Mouse (Mus musculus): ENCODE data around the gene Gars. TPM values are rescaled to one million over a fixed set of nuclear protein-coding genes. Genes with fewer than 3 reads are reported as not detected.

The Gars gene
- total and polyA plus RNA-seq, 3 experiments, result 130 to 160 (median 147) TPM

- Histone ChIP-seq H3K4me1 (ENCODE audit: insufficient read depth, low read depth, low read length) (no peaks in the 10 kb centered on the region), H3K36me3 (replicated peaks) (no peaks in the 10 kb centered on the region), H3K27me3 (ENCODE audit: insufficient read depth, low read length) (peaks cover 15% of the 10 kb centered on the region), H3K4me3 (ENCODE audit: low read depth, low read length) (no peak overlapping the region), H3K9me3 (replicated peaks) (no peaks in the 10 kb centered on the region)
- TF ChIP-seq POLR2AphosphoS5 (IDR thresholded peaks at IDR 0.05; ENCODE audit: insufficient replicate concordance, low read depth, low read length) (no peak), GATA1 (IDR thresholded peaks at IDR 0.05; ENCODE audit: borderline replicate concordance, low read length) (no peak), CTCF (IDR thresholded peaks at IDR 0.05; ENCODE audit: low read depth, low read length) (no peak), GATA2 (IDR thresholded peaks at IDR 0.05; ENCODE audit: borderline replicate concordance, low read depth, low read length) (no peak), TAL1 (conservative IDR thresholded peaks at IDR 0.05; ENCODE audit: low read depth, low read length) (no peak)
- ATAC-seq (ENCODE audit: extremely low read depth, insufficient number of reproducible peaks, low FRiP score, poor library complexity, severe bottlenecking), result no peak
- no peak for DNase-seq (ENCODE audit: low spot score)
These were observed 55.8 kb downstream of the Gars start for GRCm38 (mm10) chr6:55093431-55094146.

- H3K4me1 ChIP-seq (ENCODE audit: insufficient read depth, low read depth, low read length), result no peaks in the 10 kb centered on the region
- TF ChIP-seq GATA1 (IDR thresholded peaks at IDR 0.05; ENCODE audit: borderline replicate concordance, low read length) (no peak), GATA2 (IDR thresholded peaks at IDR 0.05; ENCODE audit: borderline replicate concordance, low read depth, low read length) (no peak), CTCF (IDR thresholded peaks at IDR 0.05; ENCODE audit: low read depth, low read length) (no peak), POLR2AphosphoS5 (IDR thresholded peaks at IDR 0.05; ENCODE audit: insufficient replicate concordance, low read depth, low read length) (no peak), TAL1 (conservative IDR thresholded peaks at IDR 0.05; ENCODE audit: low read depth, low read length) (no peak)
- peaks cover 4% of the 10 kb centered on the region; the same call in 1 of the 2 replicates for H3K27me3 ChIP-seq (ENCODE audit: insufficient read depth, low read length)
- no peaks in the 10 kb centered on the region for H3K36me3 ChIP-seq (replicated peaks)
- ATAC-seq (ENCODE audit: extremely low read depth, insufficient number of reproducible peaks, low FRiP score, poor library complexity, severe bottlenecking) (no peak), DNase-seq (ENCODE audit: low spot score) (no peak)
- no peaks in the 10 kb centered on the region for H3K9me3 ChIP-seq (replicated peaks)
- no peak overlapping the region for H3K4me3 ChIP-seq (ENCODE audit: low read depth, low read length)
These were observed 60.2 kb downstream of the Gars start for GRCm38 (mm10) chr6:55098030-55098429.

GRCm38 (mm10) chr6:55098603-55099002, 60.8 kb downstream of the Gars start:
- H3K9me3 ChIP-seq (replicated peaks), result no peaks in the 10 kb centered on the region
- peaks cover 4% of the 10 kb centered on the region for H3K27me3 ChIP-seq (ENCODE audit: insufficient read depth, low read length)
- TF ChIP-seq CTCF (IDR thresholded peaks at IDR 0.05; ENCODE audit: low read depth, low read length), result no peak
- TF ChIP-seq GATA2 (IDR thresholded peaks at IDR 0.05; ENCODE audit: borderline replicate concordance, low read depth, low read length), result no peak
- no peak for TF ChIP-seq POLR2AphosphoS5 (IDR thresholded peaks at IDR 0.05; ENCODE audit: insufficient replicate concordance, low read depth, low read length)
- TF ChIP-seq GATA1 (IDR thresholded peaks at IDR 0.05; ENCODE audit: borderline replicate concordance, low read length), result no peak
- TF ChIP-seq TAL1 (conservative IDR thresholded peaks at IDR 0.05; ENCODE audit: low read depth, low read length), result no peak
- no peaks in the 10 kb centered on the region for H3K36me3 ChIP-seq (replicated peaks)
- no peak overlapping the region for H3K4me3 ChIP-seq (ENCODE audit: low read depth, low read length)
- H3K4me1 ChIP-seq (ENCODE audit: insufficient read depth, low read depth, low read length), result no peaks in the 10 kb centered on the region
- no peak for ATAC-seq (ENCODE audit: extremely low read depth, insufficient number of reproducible peaks, low FRiP score, poor library complexity, severe bottlenecking)
- no peak for DNase-seq (ENCODE audit: low spot score)

GRCm38 (mm10) chr6:55108358-55108757, 70.6 kb downstream of the Gars start:
- H3K9me3 ChIP-seq (replicated peaks), result no peaks in the 10 kb centered on the region
- ATAC-seq (ENCODE audit: extremely low read depth, insufficient number of reproducible peaks, low FRiP score, poor library complexity, severe bottlenecking) (no peak), DNase-seq (ENCODE audit: low spot score) (peak; percentile 67)
- no peak overlapping the region for H3K4me3 ChIP-seq (ENCODE audit: low read depth, low read length)
- no peaks in the 10 kb centered on the region; the same call in 1 of the 2 replicates for H3K27me3 ChIP-seq (ENCODE audit: insufficient read depth, low read length)
- TF ChIP-seq POLR2AphosphoS5 (IDR thresholded peaks at IDR 0.05; ENCODE audit: insufficient replicate concordance, low read depth, low read length) (no peak), TAL1 (conservative IDR thresholded peaks at IDR 0.05; ENCODE audit: low read depth, low read length) (no peak), GATA2 (IDR thresholded peaks at IDR 0.05; ENCODE audit: borderline replicate concordance, low read depth, low read length) (no peak), GATA1 (IDR thresholded peaks at IDR 0.05; ENCODE audit: borderline replicate concordance, low read length) (no peak)
- no peaks in the 10 kb centered on the region for H3K36me3 ChIP-seq (replicated peaks)
- no peaks in the 10 kb centered on the region for H3K4me1 ChIP-seq (ENCODE audit: insufficient read depth, low read depth, low read length)

- H3K9me3 ChIP-seq (replicated peaks), result no peaks in the 10 kb centered on the region
- no peaks in the 10 kb centered on the region for H3K36me3 ChIP-seq (replicated peaks)
- TF ChIP-seq TAL1 (conservative IDR thresholded peaks at IDR 0.05; ENCODE audit: low read depth, low read length) (no peak), POLR2AphosphoS5 (IDR thresholded peaks at IDR 0.05; ENCODE audit: insufficient replicate concordance, low read depth, low read length) (no peak), GATA2 (IDR thresholded peaks at IDR 0.05; ENCODE audit: borderline replicate concordance, low read depth, low read length) (no peak), GATA1 (IDR thresholded peaks at IDR 0.05; ENCODE audit: borderline replicate concordance, low read length) (no peak), CTCF (IDR thresholded peaks at IDR 0.05; ENCODE audit: low read depth, low read length) (no peak)
- no peak overlapping the region for H3K4me3 ChIP-seq (ENCODE audit: low read depth, low read length)
- no peaks in the 10 kb centered on the region for H3K4me1 ChIP-seq (ENCODE audit: insufficient read depth, low read depth, low read length)
- peaks cover 6% of the 10 kb centered on the region; the same call in 1 of the 2 replicates for H3K27me3 ChIP-seq (ENCODE audit: insufficient read depth, low read length)
- no peak for DNase-seq (ENCODE audit: low spot score)
- no peak for ATAC-seq (ENCODE audit: extremely low read depth, insufficient number of reproducible peaks, low FRiP score, poor library complexity, severe bottlenecking)
These were observed 79.7 kb downstream of the Gars start for GRCm38 (mm10) chr6:55117325-55118109.

GRCm38 (mm10) chr6:55123056-55123455, 85.2 kb downstream of the Gars start:
- Histone ChIP-seq H3K4me3 (ENCODE audit: low read depth, low read length) (no peak overlapping the region), H3K4me1 (ENCODE audit: insufficient read depth, low read depth, low read length) (no peaks in the 10 kb centered on the region), H3K36me3 (replicated peaks) (no peaks in the 10 kb centered on the region), H3K9me3 (replicated peaks) (no peaks in the 10 kb centered on the region), H3K27me3 (ENCODE audit: insufficient read depth, low read length) (no peaks in the 10 kb centered on the region)
- TF ChIP-seq CTCF (IDR thresholded peaks at IDR 0.05; ENCODE audit: low read depth, low read length), result no peak
- no peak for TF ChIP-seq GATA1 (IDR thresholded peaks at IDR 0.05; ENCODE audit: borderline replicate concordance, low read length)
- TF ChIP-seq GATA2 (IDR thresholded peaks at IDR 0.05; ENCODE audit: borderline replicate concordance, low read depth, low read length), result no peak
- TF ChIP-seq TAL1 (conservative IDR thresholded peaks at IDR 0.05; ENCODE audit: low read depth, low read length), result no peak
- no peak for TF ChIP-seq POLR2AphosphoS5 (IDR thresholded peaks at IDR 0.05; ENCODE audit: insufficient replicate concordance, low read depth, low read length)
- DNase-seq (ENCODE audit: low spot score), result no peak
- ATAC-seq (ENCODE audit: extremely low read depth, insufficient number of reproducible peaks, low FRiP score, poor library complexity, severe bottlenecking), result no peak
